Mouse (Mus musculus): ENCODE data around the gene Mapk14. TPM values are rescaled to one million over a fixed set of nuclear protein-coding genes. Genes with fewer than 3 reads are reported as not detected.

The Mapk14 gene
- polyA plus RNA-seq (2012): 62.6 and 98.9 TPM in 2 replicates

DNA sequence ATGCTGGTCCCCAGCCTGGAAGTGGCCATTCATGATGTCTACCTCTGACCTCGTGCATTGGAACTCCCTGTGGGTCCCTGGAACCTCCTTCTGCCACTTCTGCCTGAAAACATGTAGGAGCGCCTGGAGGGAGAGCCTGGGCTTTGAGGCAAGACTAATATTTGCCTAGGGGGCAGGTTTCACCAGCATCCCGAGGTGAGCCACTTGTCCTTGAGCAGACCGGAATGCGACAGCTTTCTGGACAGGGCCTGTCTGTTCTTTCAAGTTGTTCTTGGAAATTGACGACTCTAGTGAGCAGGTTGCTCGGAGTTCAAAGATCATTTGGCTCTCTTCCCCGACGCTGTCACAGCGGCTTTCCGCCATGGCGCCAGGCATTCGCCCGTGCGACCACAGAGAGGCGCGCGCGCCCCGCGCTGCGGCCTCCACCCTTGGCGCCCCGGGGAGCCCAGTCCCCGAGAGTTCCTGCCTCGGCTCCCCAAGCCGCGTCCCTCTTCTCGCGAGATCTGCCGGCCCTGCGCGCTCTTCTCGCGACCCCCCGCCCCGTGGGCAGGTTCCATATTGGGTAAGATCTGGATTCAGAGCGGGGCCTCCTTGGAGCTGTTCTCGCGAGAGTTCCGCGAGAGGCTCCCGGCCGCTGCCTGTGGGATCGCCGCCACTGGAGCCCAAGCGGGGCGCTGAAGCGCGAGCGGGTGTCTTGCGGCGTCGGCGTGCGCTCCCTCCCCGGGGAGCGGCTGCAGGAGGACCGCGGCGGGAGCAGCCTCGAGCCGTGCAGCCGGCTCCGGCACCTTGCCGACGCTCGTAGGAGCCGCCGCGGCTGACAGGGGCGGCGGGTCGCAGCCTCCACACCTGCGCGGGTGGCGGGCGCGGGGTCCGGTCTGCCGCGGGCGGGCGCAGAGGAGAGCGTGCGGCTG lies at the start of gene Mapk14:
TSS of gene Mapk14 (plus strand) at position 554 of the 911 bp plus-strand sequence.
- TF ChIP-seq GATA1 (IDR thresholded peaks at IDR 0.05; ENCODE audit: low read length): no peak

GRCm38 (mm10) chr17:28643697-28644096 lies 47.4 kb upstream of the Mapk14 start:
- TF ChIP-seq GATA1 (IDR thresholded peaks at IDR 0.05; ENCODE audit: low read length): no peak

DNA sequence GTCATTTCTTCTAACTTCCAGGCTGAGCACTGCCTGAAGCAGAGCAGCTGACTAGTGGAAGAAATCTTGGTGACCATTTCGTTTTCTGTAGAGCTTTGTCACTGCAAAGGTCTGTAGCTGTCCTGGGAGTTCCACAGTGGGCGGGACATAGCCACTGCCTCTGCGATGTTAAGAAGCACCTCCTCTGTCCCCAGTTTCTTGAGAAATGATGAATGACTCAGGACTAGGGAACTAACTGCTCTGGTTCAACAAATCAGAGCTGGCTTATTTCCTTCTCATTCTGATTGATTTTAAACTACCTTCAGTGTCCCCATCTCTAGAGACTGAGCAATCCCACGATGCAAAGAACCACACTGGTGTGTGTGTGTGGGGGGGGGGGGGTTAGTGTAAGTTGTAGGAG lies 47.0 kb upstream of the Mapk14 start:
- TF ChIP-seq GATA1 (IDR thresholded peaks at IDR 0.05; ENCODE audit: low read length): no peak

DNA sequence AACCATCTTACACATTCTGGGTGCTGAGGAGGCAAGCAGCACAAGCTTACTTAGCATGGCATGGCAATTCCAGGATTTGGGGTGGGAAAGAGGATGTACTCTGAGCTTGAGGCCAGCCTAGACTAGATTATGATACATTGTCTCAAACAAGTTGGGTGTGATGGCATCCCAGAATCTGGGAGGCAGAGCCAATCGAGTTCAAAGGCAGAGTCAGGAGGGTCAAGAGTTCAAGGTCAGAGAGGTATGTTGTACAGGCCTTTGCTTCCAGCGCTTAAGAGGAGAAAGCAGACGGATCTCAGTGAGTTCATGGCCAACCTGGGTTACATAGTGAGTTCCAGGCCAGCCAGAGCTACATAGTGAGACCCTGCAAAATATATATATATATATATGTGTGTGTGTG lies 44.9 kb upstream of the Mapk14 start:
- no peak for TF ChIP-seq GATA1 (IDR thresholded peaks at IDR 0.05; ENCODE audit: low read length)

DNA sequence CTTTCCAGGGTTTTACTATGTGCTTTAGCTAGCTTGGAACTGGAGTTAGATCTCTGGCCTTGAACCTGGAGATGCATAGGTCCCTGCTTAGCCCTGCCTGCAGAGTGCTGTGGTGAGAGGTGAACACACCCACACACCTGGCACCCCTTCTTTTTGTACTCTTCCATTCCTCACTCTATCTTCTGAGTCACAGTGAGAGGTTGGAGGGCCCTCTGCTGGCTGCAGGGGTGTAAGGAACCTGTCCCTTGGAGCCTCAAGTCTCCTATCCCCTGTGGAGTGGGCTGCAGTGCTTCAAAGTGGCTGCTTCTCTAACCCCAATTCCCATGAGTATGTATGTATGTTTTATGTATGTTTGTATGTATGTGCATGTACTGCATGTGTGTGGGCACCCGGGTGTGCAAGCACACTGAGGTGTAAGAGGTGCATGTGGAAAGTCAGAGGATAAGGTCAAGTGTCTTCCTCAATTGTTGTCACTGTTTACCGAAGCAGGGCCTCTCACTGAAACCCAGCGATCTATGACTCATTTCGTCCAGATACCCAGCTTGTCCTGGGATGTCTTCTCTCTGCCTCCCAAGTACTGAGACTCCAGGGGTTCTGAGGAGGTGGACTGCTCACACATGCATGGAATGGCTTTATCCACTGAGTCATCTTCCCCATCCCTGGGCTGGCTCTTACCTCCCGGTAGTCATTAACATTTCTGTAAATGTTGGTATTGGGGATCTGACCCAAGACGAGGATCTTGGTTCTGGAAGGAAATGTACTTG lies 42.3 kb upstream of the Mapk14 start:
- no peak for TF ChIP-seq GATA1 (IDR thresholded peaks at IDR 0.05; ENCODE audit: low read length)

DNA sequence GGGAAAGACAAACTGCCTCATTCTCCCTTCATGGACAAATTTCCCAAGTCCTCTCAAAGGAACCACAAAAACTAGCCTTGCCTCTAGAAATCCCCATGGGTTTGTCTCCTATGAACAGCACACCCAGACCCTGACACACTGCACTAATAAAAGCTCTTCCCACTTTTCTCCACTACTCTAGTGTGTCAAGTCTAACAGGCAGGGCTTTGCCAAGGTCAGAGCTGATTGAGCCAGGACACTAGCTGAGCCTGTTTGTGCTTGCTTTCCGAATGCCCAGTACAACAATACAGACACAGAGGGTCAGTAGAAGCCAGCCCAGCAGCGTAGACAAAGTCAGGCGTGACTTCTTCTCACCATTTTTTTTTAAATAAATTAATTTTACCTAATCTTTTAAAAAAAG lies 40.9 kb upstream of the Mapk14 start:
- TF ChIP-seq GATA1 (IDR thresholded peaks at IDR 0.05; ENCODE audit: low read length): no peak

- no peak for TF ChIP-seq GATA1 (IDR thresholded peaks at IDR 0.05; ENCODE audit: low read length)
Measured at GRCm38 (mm10) chr17:28657936-28658335, 33.2 kb upstream of the Mapk14 start.

GRCm38 (mm10) chr17:28659564-28659963 lies 31.6 kb upstream of the Mapk14 start:
- TF ChIP-seq GATA1 (IDR thresholded peaks at IDR 0.05; ENCODE audit: low read length): no peak

DNA sequence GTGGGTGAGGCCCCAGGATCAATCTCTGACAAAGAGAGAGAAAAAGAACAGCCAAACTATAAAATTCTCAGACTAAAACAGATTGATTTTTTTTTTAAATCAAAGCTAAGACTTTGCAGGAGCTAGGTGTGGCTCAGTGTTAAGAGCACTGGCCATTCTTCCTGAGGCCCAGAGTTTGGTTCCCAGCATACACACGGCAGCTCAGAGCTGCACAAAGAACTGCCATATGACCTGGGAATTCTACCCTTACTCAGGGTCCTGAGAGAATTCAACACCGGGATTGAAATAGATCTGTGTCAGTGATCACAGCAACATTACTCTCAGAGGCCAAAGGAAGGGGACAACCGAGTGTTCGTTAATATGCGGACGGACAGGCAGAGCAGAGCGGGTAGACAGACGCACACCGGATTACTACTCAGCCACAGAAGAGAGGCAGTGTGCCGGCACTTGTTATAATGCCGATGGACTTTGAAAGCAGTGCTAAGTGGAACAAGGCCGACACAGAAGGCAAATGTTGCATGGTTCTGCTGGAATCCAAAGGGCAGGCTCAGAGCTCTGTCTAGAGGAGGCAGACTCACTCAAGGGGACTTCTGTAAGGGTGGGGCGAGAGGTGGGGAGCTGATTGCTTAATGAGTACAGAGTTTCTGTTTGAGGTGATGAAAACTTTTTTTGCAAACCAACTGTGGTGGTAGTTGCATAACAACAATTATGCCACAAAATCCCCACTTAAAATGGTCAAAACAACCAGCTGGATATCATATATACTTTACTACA lies 8.6 kb upstream of the Mapk14 start:
- TF ChIP-seq GATA1 (IDR thresholded peaks at IDR 0.05; ENCODE audit: low read length): no peak

DNA sequence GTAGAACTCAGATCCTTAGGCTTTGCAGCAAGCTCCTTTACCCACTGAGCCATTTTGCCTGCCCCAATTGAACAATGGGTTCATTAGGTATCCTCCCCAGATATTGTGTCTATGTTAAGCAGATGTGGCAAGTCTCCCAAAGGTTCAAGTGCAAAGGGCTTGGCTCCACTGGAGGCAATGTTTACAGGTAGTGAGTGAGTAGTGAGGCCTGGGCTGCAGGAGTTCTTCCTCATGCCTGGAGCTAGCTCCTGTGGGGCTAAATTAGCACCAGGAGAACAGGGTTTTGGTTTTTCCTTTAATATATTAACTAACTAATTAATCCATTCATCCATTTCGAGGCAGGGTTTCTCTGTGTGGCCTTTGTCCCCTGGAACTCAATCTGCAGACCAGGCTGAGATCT lies 7.5 kb upstream of the Mapk14 start:
- no peak for TF ChIP-seq GATA1 (IDR thresholded peaks at IDR 0.05; ENCODE audit: low read length)

- TF ChIP-seq GATA1 (IDR thresholded peaks at IDR 0.05; ENCODE audit: low read length): no peak
Measured at GRCm38 (mm10) chr17:28684631-28685030, 6.5 kb upstream of the Mapk14 start.

- TF ChIP-seq GATA1 (IDR thresholded peaks at IDR 0.05; ENCODE audit: low read length): no peak
Measured at GRCm38 (mm10) chr17:28687354-28687753, 3.8 kb upstream of the Mapk14 start.

DNA sequence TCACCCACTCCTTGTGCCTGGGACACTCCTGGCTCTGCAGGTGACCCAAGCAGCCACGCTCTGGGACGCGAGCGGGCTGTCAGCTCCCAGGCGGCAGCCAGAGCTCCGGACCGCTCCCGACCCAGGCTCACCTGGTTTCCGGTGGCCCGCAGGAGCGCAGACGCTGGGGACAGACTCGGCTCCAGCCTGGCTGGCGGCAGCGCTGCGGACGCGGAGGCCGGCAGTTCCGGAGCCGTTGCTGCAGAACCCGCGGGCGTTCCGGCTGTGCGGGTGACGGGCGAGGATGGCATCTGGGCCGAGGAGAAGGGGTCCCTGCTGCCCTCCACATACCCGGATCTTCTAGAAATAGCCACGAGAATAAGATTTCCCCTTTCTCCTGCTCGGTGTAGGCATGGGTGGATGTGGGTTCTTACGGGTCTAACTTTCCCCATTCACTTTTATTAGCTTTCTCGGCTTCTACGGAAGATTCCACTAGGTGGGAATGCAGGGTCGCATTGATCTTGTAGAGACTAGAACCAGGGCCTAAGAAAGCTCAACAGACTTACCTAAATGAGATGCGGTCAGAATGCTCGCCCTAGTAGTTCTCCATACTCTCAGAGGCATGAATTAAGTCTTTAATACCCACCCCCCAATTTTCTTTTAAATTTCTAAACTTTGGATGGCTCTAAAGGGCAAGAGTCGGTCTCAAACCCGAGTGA lies 1.4 kb upstream of the Mapk14 start, which contains the start of gene Slc26a8:
TSS of gene Slc26a8 (minus strand) at position 648 of the 698 bp plus-strand sequence.
- no peak for TF ChIP-seq GATA1 (IDR thresholded peaks at IDR 0.05; ENCODE audit: low read length)

- TF ChIP-seq GATA1 (IDR thresholded peaks at IDR 0.05; ENCODE audit: low read length): no peak
Measured at GRCm38 (mm10) chr17:28691687-28692340, 685 bp downstream of the Mapk14 start.

GRCm38 (mm10) chr17:28692341-28692710 lies 1.2 kb downstream of the Mapk14 start:
- no peak for TF ChIP-seq GATA1 (IDR thresholded peaks at IDR 0.05; ENCODE audit: low read length)
